Mouse (Mus musculus) myocyte (in vitro differentiated cells): ENCODE measurements around the gene Qk. TPM values are rescaled to one million over a fixed set of nuclear protein-coding genes. Genes with fewer than 3 reads are reported as not detected.

ENCODE experiments used
- H3K27me3 ChIP-seq: one replicate; pipeline ENCODE4 v1.6.1; 2011; ENCODE audit not compliant: control insufficient read depth, insufficient read depth, insufficient read length
- H3K36me3 ChIP-seq: one replicate; pipeline ENCODE4 v1.6.1; 2011; ENCODE audit not compliant: control insufficient read depth, insufficient read depth
- H3K4me2 ChIP-seq: one replicate; pipeline ENCODE4 v1.6.1; 2011; ENCODE audit warnings: low read depth, control low read depth
- H3K4me3 ChIP-seq: one replicate; pipeline ENCODE4 v1.5.1; 2011; ENCODE audit warnings: mild to moderate bottlenecking, control low read depth, moderate library complexity
- H3K79me2 ChIP-seq: one replicate; pipeline ENCODE4 v1.6.1; 2011; ENCODE audit not compliant: control insufficient read depth, insufficient read depth
- H3ac ChIP-seq: one replicate; pipeline ENCODE4 v1.6.1; 2011; ENCODE audit not compliant: control insufficient read depth, insufficient read length
- CEBPB ChIP-seq: IDR thresholded peaks from 2 replicates; pipeline ENCODE4 v1.6.1; 2011; ENCODE audit warnings: mild to moderate bottlenecking, moderate library complexity; ENCODE audit not compliant: poor library complexity, insufficient read depth, severe bottlenecking
- E2F4 ChIP-seq: IDR thresholded peaks from one replicate; pipeline ENCODE4 v1.6.1; 2011; ENCODE audit warnings: mild to moderate bottlenecking, control low read depth, moderate library complexity; ENCODE audit not compliant: insufficient read depth
- MAX ChIP-seq: IDR thresholded peaks from one replicate; pipeline ENCODE4 v1.6.1; 2011; ENCODE audit warnings: low read depth, mild to moderate bottlenecking, control low read depth
- MYOD1 ChIP-seq, 3 experiments: IDR thresholded peaks; one replicate each; pipeline ENCODE4 v1.6.1; 2011; ENCODE audit warnings: control low read depth in 2 of 3, low read depth in 2 of 3, mild to moderate bottlenecking in 2 of 3, moderate library complexity in 1 of 3; ENCODE audit not compliant: insufficient read length in 2 of 3, control insufficient read depth in 1 of 3
- MYOG ChIP-seq, 3 experiments: IDR thresholded peaks; one replicate each; pipeline ENCODE4 v1.6.1; 2011; ENCODE audit warnings: control low read depth in 2 of 3, low read depth in 2 of 3, mild to moderate bottlenecking in 2 of 3; ENCODE audit not compliant: insufficient read length in 2 of 3, control insufficient read depth in 1 of 3, insufficient read depth in 1 of 3
- POLR2A ChIP-seq: IDR thresholded peaks from one replicate; pipeline ENCODE4 v1.6.1; 2011; ENCODE audit warnings: low read depth, mild to moderate bottlenecking, control low read depth, moderate library complexity; ENCODE audit not compliant: insufficient read length
- POLR2AphosphoS2 ChIP-seq: IDR thresholded peaks from one replicate; pipeline ENCODE4 v1.6.1; 2011; ENCODE audit warnings: low read depth, control low read depth; ENCODE audit not compliant: insufficient read length
- REST ChIP-seq: IDR thresholded peaks from one replicate; pipeline ENCODE4 v1.6.1; 2011; ENCODE audit warnings: mild to moderate bottlenecking, control low read depth, moderate library complexity; ENCODE audit not compliant: insufficient read depth, insufficient read length
- SRF ChIP-seq: IDR thresholded peaks from one replicate; pipeline ENCODE4 v1.6.1; 2011; ENCODE audit warnings: low read depth; ENCODE audit not compliant: control insufficient read depth, insufficient read length
- TCF12 ChIP-seq: IDR thresholded peaks from one replicate; pipeline ENCODE4 v1.6.1; 2011; ENCODE audit warnings: mild to moderate bottlenecking, control low read depth; ENCODE audit not compliant: poor library complexity, insufficient read depth, severe bottlenecking
- TCF3 ChIP-seq: IDR thresholded peaks from one replicate; pipeline ENCODE4 v1.6.1; 2011; ENCODE audit warnings: low read depth, control low read depth; ENCODE audit not compliant: insufficient read length
- USF1 ChIP-seq: IDR thresholded peaks from one replicate; pipeline ENCODE4 v1.6.1; 2011; ENCODE audit warnings: low read depth, mild to moderate bottlenecking, control low read depth, moderate library complexity
- polyA plus RNA-seq: library from polyadenylated mRNA; unstranded; fragments of >200 nt; fragmentation: generic; extraction: Trizol; gene quantifications from one replicate; pipeline ENCODE4 v1.2.1, GENCODE M21; 2012; ENCODE audit warnings: missing spikeins

Qk gene
- polyA plus RNA-seq, 1 experiment: 85.6 TPM

GRCm38 (mm10) chr17:10269518-10269917 is 50.1 kb downstream of the Qk start:
- H3K4me2 ChIP-seq: no peak overlapping the region
- no peak overlapping the region for H3ac ChIP-seq
- H3K4me3 ChIP-seq: no peak overlapping the region
- no peak for TF ChIP-seq MAX
- TF ChIP-seq TCF12: no peak
- no peak for TF ChIP-seq CEBPB
- no peak for TF ChIP-seq MYOD1 (IDR thresholded peaks at IDR 0.05; ENCODE audit: control insufficient read depth in 1 of 3, insufficient read length in 2 of 3, low read depth in 2 of 3)
- no peak for TF ChIP-seq MYOG (IDR thresholded peaks at IDR 0.05; ENCODE audit: control insufficient read depth in 1 of 3, insufficient read depth in 1 of 3, insufficient read length in 2 of 3, low read depth in 2 of 3)
- TF ChIP-seq E2F4: no peak
- H3K36me3 ChIP-seq: peaks cover 14% of the 10 kb centered on the region
- H3K79me2 ChIP-seq: peaks cover 100% of the 10 kb centered on the region
- no peaks in the 10 kb centered on the region for H3K27me3 ChIP-seq

GRCm38 (mm10) chr17:10268468-10268867 is 51.2 kb downstream of the Qk start:
- no peak overlapping the region for H3K4me2 ChIP-seq
- peaks cover 100% of the 10 kb centered on the region for H3K79me2 ChIP-seq
- H3ac ChIP-seq: no peak overlapping the region
- no peak for TF ChIP-seq MAX
- peak; percentile 37 for TF ChIP-seq POLR2A
- no peak for TF ChIP-seq REST
- TF ChIP-seq POLR2AphosphoS2: peak; percentile 67
- H3K27me3 ChIP-seq: no peaks in the 10 kb centered on the region
- peaks cover 11% of the 10 kb centered on the region for H3K36me3 ChIP-seq
- no peak overlapping the region for H3K4me3 ChIP-seq

GRCm38 (mm10) chr17:10266207-10266606 is 53.4 kb downstream of the Qk start:
- peaks cover 94% of the 10 kb centered on the region for H3K79me2 ChIP-seq
- no peak overlapping the region for H3ac ChIP-seq
- TF ChIP-seq E2F4 (no peak), MAX (no peak), MYOD1 (IDR thresholded peaks at IDR 0.05; ENCODE audit: control insufficient read depth in 1 of 3, insufficient read length in 2 of 3, low read depth in 2 of 3) (no peak), TCF12 (no peak), CEBPB (no peak), SRF (no peak), TCF3 (no peak)
- peaks cover 7% of the 10 kb centered on the region for H3K36me3 ChIP-seq
- H3K4me3 ChIP-seq: no peak overlapping the region
- no peak overlapping the region for H3K4me2 ChIP-seq
- no peaks in the 10 kb centered on the region for H3K27me3 ChIP-seq

- H3K27me3 ChIP-seq: no peaks in the 10 kb centered on the region
- no peak for TF ChIP-seq MYOG (IDR thresholded peaks at IDR 0.05; ENCODE audit: control insufficient read depth in 1 of 3, insufficient read depth in 1 of 3, insufficient read length in 2 of 3, low read depth in 2 of 3)
- TF ChIP-seq CEBPB: no peak
- no peak for TF ChIP-seq POLR2A
- no peak for TF ChIP-seq E2F4
- TF ChIP-seq USF1: no peak
- H3K4me2 ChIP-seq: no peak overlapping the region
- H3K4me3 ChIP-seq: no peak overlapping the region
- H3ac ChIP-seq: no peak overlapping the region
- no peaks in the 10 kb centered on the region for H3K36me3 ChIP-seq
- H3K79me2 ChIP-seq: peaks cover 99% of the 10 kb centered on the region
These were observed 68.2 kb downstream of the Qk start for GRCm38 (mm10) chr17:10251252-10251958.

- no peak overlapping the region for H3K4me2 ChIP-seq
- no peak overlapping the region for H3ac ChIP-seq
- peaks cover 32% of the 10 kb centered on the region for H3K36me3 ChIP-seq
- no peak overlapping the region for H3K4me3 ChIP-seq
- TF ChIP-seq USF1 (no peak), POLR2A (no peak), E2F4 (no peak), MYOD1 (IDR thresholded peaks at IDR 0.05; ENCODE audit: control insufficient read depth in 1 of 3, insufficient read length in 2 of 3, low read depth in 2 of 3) (no peak), MAX (no peak), TCF12 (no peak), MYOG (IDR thresholded peaks at IDR 0.05; ENCODE audit: control insufficient read depth in 1 of 3, insufficient read depth in 1 of 3, insufficient read length in 2 of 3, low read depth in 2 of 3) (no peak), CEBPB (no peak), SRF (no peak), REST (no peak), POLR2AphosphoS2 (no peak), TCF3 (no peak)
- H3K79me2 ChIP-seq: peaks cover 99% of the 10 kb centered on the region
- no peaks in the 10 kb centered on the region for H3K27me3 ChIP-seq
These were observed 79.6 kb downstream of the Qk start for GRCm38 (mm10) chr17:10240081-10240480.

- Histone ChIP-seq H3K4me3 (no peak overlapping the region), H3K79me2 (peaks cover 100% of the 10 kb centered on the region), H3K36me3 (peaks cover 40% of the 10 kb centered on the region), H3K4me2 (no peak overlapping the region), H3K27me3 (no peaks in the 10 kb centered on the region), H3ac (no peak overlapping the region)
- TF ChIP-seq MAX (no peak), MYOG (IDR thresholded peaks at IDR 0.05; ENCODE audit: control insufficient read depth in 1 of 3, insufficient read depth in 1 of 3, insufficient read length in 2 of 3, low read depth in 2 of 3) (no peak), TCF3 (no peak), SRF (no peak), CEBPB (no peak), USF1 (no peak), POLR2AphosphoS2 (no peak), MYOD1 (IDR thresholded peaks at IDR 0.05; ENCODE audit: control insufficient read depth in 1 of 3, insufficient read length in 2 of 3, low read depth in 2 of 3) (no peak), E2F4 (no peak), REST (no peak), TCF12 (no peak), POLR2A (no peak)
These were observed 83.1 kb downstream of the Qk start for GRCm38 (mm10) chr17:10236595-10236994.
